Mouse (Mus musculus) midbrain, embryonic 11.5 days (tissue): ENCODE data around the gene Irf6. TPM values are rescaled to one million over a fixed set of nuclear protein-coding genes. Genes with fewer than 3 reads are reported as not detected.

Experiments used
- ATAC-seq: fragments of 200-750 bp; cut with Nextera tagmentation; 2 replicates; pipeline ENCODE4 v1.8.0; 2017; ENCODE audit warnings: moderate TSS enrichment, moderate library complexity; ENCODE audit not compliant: low FRiP score
- DNase-seq: peaks from one replicate; pipeline ENCODE4 v3.0.0; 2015; ENCODE audit warnings: low spot score; ENCODE audit errors: missing footprints
- H3K27ac ChIP-seq: fragments of 300-500 bp; sonication (generic); 2 replicates; pipeline ENCODE4 v1.5.1; 2014; ENCODE audit warnings: low read depth, low read length
- H3K27me3 ChIP-seq: fragments of 300-500 bp; sonication (generic); 2 replicates; pipeline ENCODE4 v1.6.1; 2014; ENCODE audit warnings: mild to moderate bottlenecking, low read length, moderate library complexity, mixed read lengths; ENCODE audit not compliant: control insufficient read depth, insufficient read depth
- H3K36me3 ChIP-seq: fragments of 300-500 bp; sonication (generic); 2 replicates; pipeline ENCODE4 v1.6.1; 2014; ENCODE audit warnings: mild to moderate bottlenecking, low read length, moderate library complexity, mixed read lengths; ENCODE audit not compliant: control insufficient read depth, insufficient read depth
- H3K4me1 ChIP-seq: fragments of 300-500 bp; sonication (generic); 2 replicates; pipeline ENCODE4 v1.6.1; 2014; ENCODE audit warnings: low read length; ENCODE audit not compliant: control insufficient read depth, insufficient read depth
- H3K4me2 ChIP-seq: fragments of 300-500 bp; sonication (generic); 2 replicates; pipeline ENCODE4 v1.6.1; 2014; ENCODE audit warnings: mild to moderate bottlenecking, moderate library complexity
- H3K4me3 ChIP-seq: fragments of 300-500 bp; sonication (generic); 2 replicates; pipeline ENCODE4 v1.5.1; 2014; ENCODE audit warnings: low read depth, low read length
- H3K9ac ChIP-seq: fragments of 300-500 bp; sonication (generic); 2 replicates; pipeline ENCODE4 v1.6.1; 2014; ENCODE audit warnings: low read length
- H3K9me3 ChIP-seq: fragments of 300-500 bp; sonication (generic); 2 replicates; pipeline ENCODE4 v1.6.1; 2016; ENCODE audit warnings: low read length; ENCODE audit not compliant: control insufficient read depth
- WGBS: fragments of 180-500 bp; shearing (Covaris S2); extraction: QIAGEN DNeasy Blood & Tissue Kit; methylation state at CpG from one replicate; pipeline ENCODE4 v1.1.7; 2014; 5-methylcytosine and 5-hydroxymethylcytosine counted together
- polyA plus RNA-seq: library from polyadenylated mRNA; unstranded; fragments of >200 nt; fragmentation: Nextera tagmentation; extraction: Ambion mirVana; gene quantifications from 2 replicates; pipeline ENCODE4 v1.2.1, GENCODE M21; 2014

Gene Irf6
- polyA plus RNA-seq, 1 experiment from 2014 or later = 1.5 TPM

DNA sequence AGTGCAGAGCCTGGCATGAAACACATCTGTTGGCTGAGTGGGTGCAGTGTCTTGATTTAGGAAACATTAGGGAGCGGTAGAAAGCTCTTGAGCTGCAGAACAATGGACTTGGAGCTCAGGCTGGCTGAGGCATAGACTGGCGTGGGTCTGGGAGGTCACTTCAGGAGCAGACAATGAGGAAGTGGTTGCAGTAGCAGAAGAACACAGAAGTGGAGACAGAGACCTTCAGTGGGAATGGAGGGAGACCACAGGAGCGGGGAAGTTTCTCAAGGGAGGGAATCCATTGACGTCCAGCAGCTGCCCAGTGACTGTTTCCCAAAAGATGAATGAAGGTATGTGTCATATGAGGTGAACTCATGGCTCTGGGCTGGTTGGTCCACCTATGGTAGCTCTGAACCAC lies 7.8 kb upstream of the Irf6 start:
- 92% methylated on average over 4 of the region's 4 CpGs for WGBS
- no peak for DNase-seq
- no peak overlapping the region for H3K9ac ChIP-seq

DNA sequence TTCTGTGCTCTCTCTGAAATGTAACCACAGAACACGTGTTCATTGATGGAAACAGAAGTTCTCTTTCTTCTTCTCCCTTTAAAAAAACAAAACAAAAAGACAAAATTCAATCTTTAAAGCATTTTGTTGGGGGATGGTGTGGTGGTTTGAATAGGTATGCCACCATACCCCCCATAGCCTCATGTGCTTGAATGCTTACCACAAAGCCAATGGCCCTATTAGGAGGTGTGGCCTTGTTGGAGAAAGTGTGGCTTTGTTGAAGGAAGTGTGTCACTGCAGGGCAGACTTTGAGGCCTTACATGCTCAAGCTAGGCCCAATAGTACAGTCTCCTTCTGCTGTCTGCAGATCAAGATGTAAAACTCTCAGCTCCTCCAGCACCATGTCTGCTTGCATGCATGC lies 6.5 kb upstream of the Irf6 start:
- H3K9me3 ChIP-seq = no peaks in the 10 kb centered on the region
- H3K4me1 ChIP-seq = no peaks in the 10 kb centered on the region
- no peak for ATAC-seq
- no peak overlapping the region for H3K4me2 ChIP-seq
- no peak overlapping the region for H3K4me3 ChIP-seq
- no peaks in the 10 kb centered on the region for H3K36me3 ChIP-seq
- no peak overlapping the region for H3K27ac ChIP-seq
- no peaks in the 10 kb centered on the region for H3K27me3 ChIP-seq
- WGBS = 90% methylated on average over 1 of the region's 1 CpGs
- DNase-seq = no peak
- H3K9ac ChIP-seq = no peak overlapping the region

More for the DNA sequence above, 7.8 kb upstream of the Irf6 start:
- Histone ChIP-seq H3K4me3 (no peak overlapping the region), H3K9me3 (no peaks in the 10 kb centered on the region), H3K4me2 (no peak overlapping the region), H3K4me1 (no peaks in the 10 kb centered on the region), H3K27ac (no peak overlapping the region), H3K36me3 (no peaks in the 10 kb centered on the region), H3K27me3 (no peaks in the 10 kb centered on the region)
- ATAC-seq = no peak

DNA sequence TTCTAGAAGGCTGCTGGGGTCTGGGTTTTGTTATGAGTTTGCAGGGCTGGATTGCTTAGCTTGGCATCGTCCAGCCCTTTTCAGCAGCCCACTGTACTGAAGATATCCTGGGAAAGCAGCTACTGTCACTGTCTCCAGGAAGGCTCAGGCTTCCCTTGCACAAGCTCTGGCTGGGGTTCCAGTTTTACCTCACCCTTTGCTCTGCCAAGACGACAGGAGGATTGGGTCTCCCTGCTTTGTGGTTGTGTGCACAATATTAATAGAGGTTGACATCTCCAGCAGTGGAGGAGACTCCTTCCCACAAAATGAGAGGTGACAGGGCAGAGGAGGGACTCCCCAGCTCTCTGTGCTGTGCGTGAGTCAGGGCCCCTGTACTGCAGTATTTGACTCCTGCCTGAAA lies 3.7 kb upstream of the Irf6 start:
- Histone ChIP-seq H3K9me3 (no peaks in the 10 kb centered on the region), H3K27ac (no peak overlapping the region), H3K4me3 (no peak overlapping the region), H3K36me3 (no peaks in the 10 kb centered on the region), H3K4me2 (no peak overlapping the region), H3K4me1 (peaks cover 4% of the 10 kb centered on the region; the same call in 1 of the 2 replicates), H3K9ac (no peak overlapping the region), H3K27me3 (peaks cover 24% of the 10 kb centered on the region)
- DNase-seq (no peak), ATAC-seq (no peak)
- WGBS = 74% methylated on average over 3 of the region's 3 CpGs

GRCm38 (mm10) chr1:193151134-193151533 lies 1.8 kb upstream of the Irf6 start:
- WGBS = 55% methylated on average over 7 of the region's 7 CpGs
- Histone ChIP-seq H3K27ac (no peak overlapping the region), H3K4me2 (no peak overlapping the region), H3K4me3 (no peak overlapping the region), H3K9ac (no peak overlapping the region), H3K27me3 (peaks cover 29% of the 10 kb centered on the region), H3K9me3 (no peaks in the 10 kb centered on the region), H3K36me3 (no peaks in the 10 kb centered on the region), H3K4me1 (peaks cover 4% of the 10 kb centered on the region; the same call in 1 of the 2 replicates)
- ATAC-seq (no peak), DNase-seq (no peak)

DNA sequence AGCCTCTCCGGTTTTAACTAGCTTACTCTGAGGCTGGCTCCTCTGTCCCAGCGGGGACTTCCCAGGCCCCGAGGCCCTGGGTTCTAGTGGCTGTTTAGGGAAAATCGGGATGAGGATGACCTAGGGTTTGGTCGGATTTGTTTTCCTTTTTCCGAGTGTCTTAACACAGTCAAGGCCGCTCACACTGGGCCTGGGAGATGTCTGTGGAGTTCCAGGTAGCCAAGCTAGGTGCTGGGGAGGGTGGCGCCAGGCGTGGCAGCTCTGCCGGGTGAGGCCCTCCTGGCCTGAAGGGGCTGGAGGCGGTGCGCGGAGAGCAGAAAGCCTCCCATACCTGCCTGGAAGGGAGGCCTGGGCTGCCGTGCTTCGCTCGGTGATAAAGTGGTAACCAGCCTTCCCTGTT lies 650 bp downstream of the Irf6 start:
- Histone ChIP-seq H3K9me3 (no peaks in the 10 kb centered on the region), H3K36me3 (no peaks in the 10 kb centered on the region), H3K4me1 (peaks cover 4% of the 10 kb centered on the region; the same call in 1 of the 2 replicates), H3K27ac (no peak overlapping the region), H3K9ac (no peak overlapping the region), H3K4me3 (no peak overlapping the region), H3K27me3 (peaks cover 29% of the 10 kb centered on the region), H3K4me2 (peak overlapping the region; percentile 37; the same call in 1 of the 2 replicates)
- ATAC-seq = no peak
- 25% methylated on average over 16 of the region's 16 CpGs for WGBS
- DNase-seq = no peak

DNA sequence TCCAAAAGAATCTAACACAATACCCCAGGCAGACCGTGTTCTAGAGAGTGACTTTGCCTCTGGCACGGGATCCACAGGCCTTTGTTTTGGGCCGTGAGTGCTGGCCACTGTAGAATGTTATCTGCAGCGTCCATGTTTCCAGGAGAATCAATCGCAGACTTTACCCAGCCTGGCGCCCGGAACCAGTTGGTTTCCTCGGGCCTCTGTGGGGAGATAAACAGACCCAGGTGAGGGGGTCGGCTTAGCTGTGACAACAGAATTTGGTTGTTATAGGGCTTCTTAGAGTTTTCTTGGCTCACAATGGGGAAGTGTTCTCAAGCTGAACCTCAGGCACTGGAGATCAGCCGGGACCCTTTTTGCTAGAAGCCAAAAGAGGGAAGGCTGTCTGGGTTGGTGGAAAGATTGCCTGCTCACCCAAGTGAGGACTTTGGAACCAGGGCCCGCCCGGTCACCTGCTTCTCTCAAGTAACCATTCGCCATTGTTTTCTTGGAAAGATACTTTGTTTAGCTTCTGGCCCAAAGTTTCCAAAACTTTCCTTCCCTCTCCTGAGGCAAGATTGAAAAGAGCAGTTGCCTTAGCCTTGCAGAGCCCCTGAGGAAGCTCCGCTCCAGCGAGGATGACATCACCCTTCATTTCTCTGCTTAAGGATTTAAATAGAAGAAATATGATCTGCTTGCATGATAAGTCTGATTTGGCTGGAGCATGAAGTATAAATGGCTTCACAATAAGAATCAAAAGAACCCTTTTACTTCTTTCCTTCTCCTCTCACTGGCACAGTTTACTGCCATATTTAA lies 3.6 kb downstream of the Irf6 start:
- DNase-seq (no peak), ATAC-seq (no peak)
- H3K9ac ChIP-seq = no peak overlapping the region
- peaks cover 29% of the 10 kb centered on the region for H3K27me3 ChIP-seq
- H3K4me2 ChIP-seq = no peak overlapping the region
- H3K4me3 ChIP-seq = no peak overlapping the region
- H3K9me3 ChIP-seq = no peaks in the 10 kb centered on the region
- WGBS = 80% methylated on average over 15 of the region's 15 CpGs
- no peak overlapping the region for H3K27ac ChIP-seq
- no peaks in the 10 kb centered on the region for H3K36me3 ChIP-seq
- H3K4me1 ChIP-seq = peaks cover 6% of the 10 kb centered on the region; the same call in 1 of the 2 replicates

DNA sequence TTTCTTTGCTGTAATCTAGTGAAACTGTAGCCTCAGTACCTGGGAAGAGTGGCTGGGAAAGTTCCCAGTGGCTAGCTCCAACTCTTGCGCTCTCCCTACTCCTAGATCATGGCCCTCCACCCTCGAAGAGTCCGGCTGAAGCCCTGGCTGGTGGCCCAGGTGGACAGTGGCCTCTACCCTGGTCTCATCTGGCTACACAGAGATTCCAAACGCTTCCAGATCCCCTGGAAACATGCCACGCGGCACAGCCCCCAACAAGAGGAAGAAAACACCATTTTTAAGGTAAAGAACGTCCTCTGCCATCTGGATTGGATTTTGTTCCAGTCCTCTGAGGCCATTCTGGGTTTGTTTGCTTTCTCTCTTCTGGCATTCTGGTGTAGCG lies 4.2 kb downstream of the Irf6 start:
- no peaks in the 10 kb centered on the region for H3K9me3 ChIP-seq
- H3K9ac ChIP-seq = no peak overlapping the region
- peaks cover 6% of the 10 kb centered on the region; the same call in 1 of the 2 replicates for H3K4me1 ChIP-seq
- no peaks in the 10 kb centered on the region for H3K36me3 ChIP-seq
- DNase-seq = no peak
- no peak for ATAC-seq
- no peak overlapping the region for H3K4me3 ChIP-seq
- H3K27me3 ChIP-seq = peaks cover 27% of the 10 kb centered on the region
- H3K4me2 ChIP-seq = no peak overlapping the region
- no peak overlapping the region for H3K27ac ChIP-seq
- 79% methylated on average over 8 of the region's 8 CpGs for WGBS

DNA sequence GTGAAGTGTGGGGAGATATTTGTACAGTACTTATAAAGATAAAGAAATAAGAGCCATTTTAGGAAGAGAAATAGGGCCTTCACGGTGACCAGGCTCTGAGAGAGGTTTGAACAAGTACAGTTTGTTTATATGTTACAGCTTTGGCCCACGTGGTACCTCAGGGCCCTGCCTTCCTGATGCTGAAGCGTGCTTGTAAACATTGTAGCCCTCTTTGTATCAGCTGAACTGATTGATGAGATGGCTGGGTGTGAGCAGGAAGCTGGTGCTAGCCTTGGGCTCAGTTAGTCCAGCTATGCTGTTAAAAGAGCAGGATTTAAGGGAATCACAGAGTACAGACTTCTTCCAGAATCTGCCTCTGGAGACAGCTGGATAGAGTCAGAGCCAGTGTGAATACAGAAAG lies 6.3 kb downstream of the Irf6 start:
- WGBS = 73% methylated on average over 3 of the region's 3 CpGs

GRCm38 (mm10) chr1:193159613-193160012 lies 6.7 kb downstream of the Irf6 start:
- WGBS = 50% methylated on average over 1 of the region's 1 CpGs
- no peak overlapping the region for H3K4me2 ChIP-seq
- H3K27ac ChIP-seq = no peak overlapping the region
- H3K4me3 ChIP-seq = no peak overlapping the region
- no peaks in the 10 kb centered on the region for H3K9me3 ChIP-seq
- no peak for ATAC-seq
- H3K4me1 ChIP-seq = 0 out of 2 replicates have a peak, but pooled peaks cover 2% of the 10 kb centered on the region
- DNase-seq = no peak
- no peak overlapping the region for H3K9ac ChIP-seq
- no peaks in the 10 kb centered on the region for H3K36me3 ChIP-seq
- peaks cover 2% of the 10 kb centered on the region; the same call in 1 of the 2 replicates for H3K27me3 ChIP-seq

More for the DNA sequence above, 6.3 kb downstream of the Irf6 start:
- Histone ChIP-seq H3K36me3 (no peaks in the 10 kb centered on the region), H3K9me3 (no peaks in the 10 kb centered on the region), H3K9ac (no peak overlapping the region), H3K4me2 (no peak overlapping the region), H3K4me1 (0 out of 2 replicates have a peak, but pooled peaks cover 2% of the 10 kb centered on the region), H3K27me3 (peaks cover 6% of the 10 kb centered on the region), H3K27ac (no peak overlapping the region), H3K4me3 (no peak overlapping the region)
- ATAC-seq = no peak
- no peak for DNase-seq
